Mouse (Mus musculus): ENCODE data around the gene Srebf2. TPM values are rescaled to one million over a fixed set of nuclear protein-coding genes. Genes with fewer than 3 reads are reported as not detected.

Gene Srebf2
- total RNA-seq, 1 experiment from 2014 or later: 49.2 TPM

GRCm38 (mm10) chr15:82156902-82157301 is 9.9 kb downstream of the Srebf2 start:
- DNase-seq: no peak

DNA sequence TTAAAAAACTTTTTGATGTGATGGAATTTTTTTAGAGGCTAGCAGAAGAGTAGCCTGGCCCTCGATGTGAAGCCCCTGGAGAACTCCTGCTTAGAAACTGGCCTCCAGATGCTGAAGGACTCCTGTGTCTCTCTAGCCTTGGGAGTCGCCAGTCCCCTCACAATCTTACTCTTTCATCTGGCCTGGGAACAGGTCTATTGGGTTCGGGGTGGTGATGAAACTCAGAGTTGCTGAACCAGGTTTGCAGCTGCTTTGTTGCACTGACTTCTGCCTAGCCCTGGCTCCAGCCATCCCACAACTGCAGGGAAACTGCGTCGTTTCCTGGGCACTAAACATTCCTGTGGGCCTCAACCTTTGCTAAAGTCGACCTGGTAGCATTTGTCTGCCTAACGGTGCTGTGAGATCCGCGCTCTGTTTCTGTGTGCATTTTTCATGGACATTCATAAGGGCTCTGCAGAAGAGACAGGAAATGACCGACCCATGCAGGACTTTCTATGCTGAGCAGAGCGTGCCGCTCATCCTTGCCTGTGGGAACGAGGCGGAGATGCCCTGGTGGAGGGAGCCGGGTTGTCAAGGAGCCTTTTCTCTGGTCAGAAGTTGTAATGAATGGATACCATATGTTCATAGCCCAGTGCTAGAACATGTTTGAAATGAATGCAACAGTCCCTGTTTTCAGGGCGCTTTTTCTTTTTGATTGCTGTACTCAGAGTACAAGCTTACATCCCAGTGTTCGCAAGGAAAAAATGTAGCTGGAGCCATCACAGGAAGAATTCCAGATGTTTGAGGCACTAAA is 11.5 kb downstream of the Srebf2 start:
- no peak for DNase-seq

- DNase-seq: no peak
These were observed 12.5 kb downstream of the Srebf2 start for GRCm38 (mm10) chr15:82159471-82159870.

DNA sequence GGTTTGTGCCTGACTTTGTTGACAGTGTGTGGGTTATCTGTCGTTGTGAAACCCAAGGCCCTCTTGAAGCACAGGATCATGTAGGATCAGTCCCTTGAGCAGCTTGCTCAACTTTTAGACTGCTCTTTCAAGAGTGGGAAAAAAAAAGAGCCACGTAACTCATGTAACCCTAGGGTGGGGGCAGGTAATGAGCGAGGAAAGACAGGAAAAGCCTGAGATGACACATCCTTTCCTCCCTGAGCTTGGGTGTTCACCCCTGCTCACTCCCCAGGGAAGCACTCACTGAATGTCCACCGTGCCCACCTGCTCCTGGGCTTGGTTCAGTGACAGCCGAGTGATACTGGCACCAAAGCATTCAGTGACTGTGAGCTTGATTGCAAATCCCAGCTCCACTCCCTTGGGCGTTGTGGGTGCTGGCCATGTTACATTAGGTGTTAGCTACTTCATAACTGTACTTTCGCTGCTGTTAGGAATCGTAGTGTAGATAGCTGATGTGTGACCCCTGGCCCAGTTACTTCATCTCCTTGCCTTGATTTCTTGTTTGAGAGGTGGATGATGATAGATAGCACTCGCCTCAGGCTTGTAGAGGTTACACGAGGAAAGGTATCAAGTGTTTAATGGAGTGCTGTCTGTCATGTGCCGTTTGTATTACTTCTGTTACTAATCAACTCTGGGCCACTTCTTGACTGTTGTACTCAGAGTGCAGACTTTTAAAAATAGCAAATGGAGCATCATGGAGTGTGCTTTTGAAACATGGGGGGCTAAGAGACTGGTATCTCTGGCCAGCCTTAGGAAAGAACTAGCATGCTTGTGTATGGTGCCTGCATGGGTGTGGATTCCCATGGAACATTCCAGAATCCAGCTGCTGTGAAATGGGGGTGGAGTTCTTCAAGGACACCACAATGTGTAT is 14.0 kb downstream of the Srebf2 start:
- DNase-seq: peak; percentile 19

- no peak for DNase-seq
These were observed 15.1 kb downstream of the Srebf2 start for GRCm38 (mm10) chr15:82161965-82162600.

DNA sequence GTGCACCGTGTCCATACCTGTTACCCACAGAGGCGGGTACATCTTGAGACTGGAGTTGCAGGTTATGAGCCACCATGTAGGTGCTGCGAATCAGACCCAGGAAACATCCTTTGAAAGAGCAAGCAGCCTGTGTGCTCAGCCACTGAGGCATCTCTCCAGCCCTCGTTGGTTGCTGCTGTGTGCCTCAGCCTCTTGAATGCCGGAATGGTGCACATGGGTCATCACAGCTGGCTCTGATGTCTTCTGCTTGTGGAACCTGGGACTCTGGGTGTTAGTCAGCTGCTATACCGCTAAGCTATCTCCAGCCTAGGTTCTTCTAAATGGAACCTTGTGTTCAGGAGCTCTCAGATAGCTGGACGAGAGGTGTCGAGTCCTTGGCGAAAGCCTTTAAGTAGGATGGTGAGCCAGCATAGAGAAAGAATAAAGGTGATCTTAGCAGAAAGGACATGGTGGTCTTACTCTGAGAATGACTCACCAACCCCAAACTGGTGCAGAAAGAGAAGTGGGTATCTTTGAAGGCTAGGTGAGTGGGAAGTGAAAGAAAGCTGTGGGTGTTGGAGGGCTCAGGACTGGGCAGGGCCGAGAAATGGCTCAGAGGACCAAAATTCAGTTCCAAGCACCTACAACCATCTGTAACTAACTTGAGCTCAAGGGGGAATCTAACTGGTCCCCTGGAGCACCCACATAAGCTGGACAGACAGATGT is 16.5 kb downstream of the Srebf2 start:
- DNase-seq: no peak

GRCm38 (mm10) chr15:82164061-82164399 is 17.0 kb downstream of the Srebf2 start:
- no peak for DNase-seq

DNA sequence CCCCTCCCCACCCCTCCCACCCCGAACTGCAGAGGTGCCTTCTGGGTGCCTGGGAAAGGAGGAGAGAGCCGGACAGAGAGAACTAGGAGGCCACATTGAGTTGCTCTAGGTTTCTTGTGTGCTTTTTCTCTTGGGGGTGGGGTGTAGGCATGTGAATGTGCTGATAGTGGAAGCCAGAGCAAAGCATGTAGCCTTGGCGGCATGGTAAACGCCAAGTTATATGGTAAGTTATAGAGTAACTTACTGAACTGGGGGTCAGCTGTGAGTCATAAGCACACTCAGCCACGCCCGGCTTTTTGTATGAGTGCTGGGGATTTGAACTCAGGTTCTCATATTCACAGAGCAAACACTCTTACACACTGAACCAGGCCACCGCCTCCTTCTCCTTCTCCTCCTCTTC is 17.5 kb downstream of the Srebf2 start:
- no peak for DNase-seq

DNA sequence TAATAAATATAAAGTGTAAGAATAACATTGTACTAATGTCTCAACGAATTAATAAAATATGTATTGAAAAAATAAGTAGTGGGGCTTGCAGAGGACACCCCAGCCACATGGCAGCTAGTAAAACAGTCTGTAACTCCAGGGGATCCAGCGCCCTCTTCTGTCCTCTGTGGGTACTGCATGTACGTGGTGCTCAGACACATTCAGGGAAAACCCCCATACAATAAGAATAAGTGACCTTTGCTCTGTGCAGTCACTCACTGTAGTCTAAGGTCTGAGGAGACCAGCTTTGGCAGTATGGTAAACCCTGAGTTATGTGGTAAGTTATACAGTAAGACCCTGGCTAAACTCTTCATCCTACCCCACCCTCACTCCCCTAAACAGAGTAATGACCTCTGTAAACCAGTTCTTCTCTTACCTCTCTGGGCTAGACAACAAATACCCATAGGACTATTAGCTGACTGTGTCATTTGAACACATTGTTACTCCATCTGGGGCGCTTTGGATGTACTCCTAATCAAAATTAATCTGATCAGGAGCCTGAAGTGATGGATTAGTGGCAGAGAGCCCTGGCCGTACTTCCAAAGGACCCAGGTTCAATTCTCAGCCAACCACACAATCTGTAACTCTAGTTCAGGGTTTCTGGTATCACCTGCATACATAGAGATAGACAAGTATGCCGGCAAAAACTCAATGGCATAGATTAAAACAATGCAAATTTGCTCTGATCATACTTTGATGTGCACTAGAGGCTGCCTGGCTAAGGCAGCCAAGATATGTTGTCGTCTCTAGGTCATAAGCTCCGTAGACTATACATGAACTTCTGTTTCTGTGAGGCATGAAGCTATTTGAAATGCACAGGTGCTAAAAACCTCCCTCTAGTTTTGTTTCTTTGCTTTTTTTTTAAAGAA is 18.6 kb downstream of the Srebf2 start:
- peak; percentile 86 for DNase-seq

- no peak for DNase-seq
These were observed 19.5 kb downstream of the Srebf2 start for GRCm38 (mm10) chr15:82166240-82167100.

- DNase-seq: no peak
These were observed 20.5 kb downstream of the Srebf2 start for GRCm38 (mm10) chr15:82167201-82168168.

- DNase-seq: no peak
These were observed 22.7 kb downstream of the Srebf2 start for GRCm38 (mm10) chr15:82169671-82170070.

GRCm38 (mm10) chr15:82170437-82171377 is 23.7 kb downstream of the Srebf2 start:
- no peak for DNase-seq

- DNase-seq: no peak
These were observed 25.7 kb downstream of the Srebf2 start for GRCm38 (mm10) chr15:82172648-82173047.

DNA sequence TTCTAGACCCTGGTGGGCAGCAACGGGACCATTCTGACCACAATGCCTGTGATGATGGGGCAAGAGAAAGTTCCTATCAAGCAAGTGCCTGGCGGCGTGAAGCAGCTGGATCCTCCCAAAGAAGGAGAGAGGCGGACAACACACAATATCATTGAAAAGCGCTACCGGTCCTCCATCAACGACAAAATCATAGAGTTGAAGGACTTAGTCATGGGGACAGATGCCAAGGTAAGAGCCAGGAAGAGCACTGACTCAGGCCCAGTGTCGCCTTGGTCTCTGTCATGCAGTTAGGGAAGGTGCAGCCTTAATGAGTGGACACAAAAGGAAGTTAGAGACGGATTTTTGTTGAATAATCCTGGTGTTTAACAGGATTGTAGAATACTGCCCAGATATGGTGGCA is 28.1 kb downstream of the Srebf2 start:
- peak; percentile 36 for DNase-seq

DNA sequence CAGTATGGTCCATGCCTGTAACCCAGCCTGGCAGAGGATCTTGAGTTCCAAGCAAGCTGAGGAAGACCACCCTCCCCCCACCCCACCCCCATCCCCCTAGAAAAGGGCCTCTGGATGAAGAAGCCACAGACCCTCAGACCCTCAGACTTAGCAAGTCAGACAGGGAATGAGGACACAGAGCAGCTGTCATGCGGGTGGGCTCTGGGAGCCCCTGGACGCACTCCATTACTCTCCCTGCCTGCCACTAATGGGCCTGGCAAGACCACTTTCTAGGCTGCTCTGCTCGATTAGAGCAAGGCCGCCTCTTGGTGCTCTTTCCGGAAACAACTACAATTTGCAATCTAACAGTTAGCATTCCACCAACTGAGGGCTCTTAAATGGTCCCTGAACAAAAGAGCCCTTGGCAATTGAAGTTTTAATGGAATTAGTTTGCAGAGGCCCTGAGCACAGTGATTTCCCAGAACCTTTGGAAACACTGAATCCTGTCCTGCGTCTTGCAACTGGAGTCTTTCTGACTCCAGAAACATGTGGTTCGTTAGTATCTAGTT is 30.8 kb downstream of the Srebf2 start:
- DNase-seq: no peak

DNA sequence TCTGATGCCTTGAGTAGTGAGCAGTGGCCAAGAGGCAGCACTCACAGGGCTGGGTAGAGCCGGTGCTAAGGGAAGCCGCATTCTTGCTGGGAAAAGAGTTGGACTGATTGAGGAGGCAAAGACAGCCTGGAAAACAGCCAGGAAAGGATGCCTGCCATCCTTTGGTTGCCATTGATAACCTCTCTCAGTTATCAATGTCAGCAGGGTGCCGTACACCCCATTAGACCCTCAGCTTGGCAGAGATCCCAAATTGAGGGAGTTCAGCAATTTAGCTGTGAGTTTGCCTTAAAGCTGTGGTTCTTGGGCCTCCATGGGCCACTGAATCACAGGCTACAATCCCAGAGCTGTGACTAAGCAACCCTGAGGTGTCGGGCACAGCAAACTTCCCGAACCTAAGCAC is 34.1 kb downstream of the Srebf2 start:
- no peak for DNase-seq

All from adrenal gland, postnatal 14 days (tissue).